Mouse (Mus musculus) adrenal gland, adult (tissue): Measurements from ENCODE around the gene Frmd8.
"Not testable (repeated sequence)": the region's sequence is repeated elsewhere in the genome, so short reads cannot be mapped to it uniquely, and the experiment has no call there.

Source experiments
- DNase-seq, 2 experiments: peaks; one replicate each; pipeline ENCODE4 v3.0.0; 2022 to 2023; ENCODE audit warnings: low spot score in 1 of 2; ENCODE audit not compliant: inconsistent age in 2 of 2

Gene Frmd8

GRCm38 (mm10) chr19:5887234-5887815 is 12.3 kb upstream of the Frmd8 start:
- DNase-seq, result no peak

DNA sequence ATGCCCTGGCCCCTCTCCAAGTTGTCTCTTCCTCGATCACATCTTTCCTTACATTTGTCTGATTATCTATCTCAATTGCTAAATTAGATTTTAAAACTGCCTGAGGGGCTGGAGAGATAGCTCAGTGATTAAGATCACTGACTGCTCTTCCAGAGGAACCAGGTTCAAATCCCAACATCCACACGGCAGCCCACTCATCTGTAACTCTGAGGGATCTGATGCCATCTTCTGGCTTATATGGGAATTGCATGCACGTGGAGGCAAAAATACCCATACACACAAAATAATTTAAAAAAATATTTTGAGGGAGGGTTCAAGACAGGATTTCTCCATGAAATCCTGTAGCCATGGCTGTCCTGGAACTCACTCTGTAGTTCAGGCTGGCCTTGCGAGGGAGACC is 10.8 kb upstream of the Frmd8 start:
- peak in 1 of 2 experiments; percentile 68 for DNase-seq

DNA sequence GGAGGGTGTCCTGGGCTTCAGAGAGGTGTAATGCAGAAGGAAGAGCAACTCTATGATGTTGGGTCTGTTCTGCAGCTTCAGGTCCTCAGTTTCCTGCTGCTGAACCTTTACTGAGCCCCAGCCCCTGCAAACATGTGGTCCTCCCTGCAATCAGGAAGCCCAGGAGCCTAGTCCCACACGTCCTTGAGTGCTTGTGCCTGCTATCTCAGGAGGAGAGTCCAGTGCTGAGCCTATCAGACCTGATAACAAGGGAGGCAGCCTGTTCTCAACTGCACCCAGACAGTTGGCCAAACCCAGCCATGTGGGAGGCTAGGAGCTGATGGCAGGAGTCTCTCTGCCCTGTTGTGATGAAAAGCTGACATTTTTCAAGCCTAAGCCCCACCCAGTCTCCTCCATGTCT is 8.9 kb upstream of the Frmd8 start:
- no peak for DNase-seq

DNA sequence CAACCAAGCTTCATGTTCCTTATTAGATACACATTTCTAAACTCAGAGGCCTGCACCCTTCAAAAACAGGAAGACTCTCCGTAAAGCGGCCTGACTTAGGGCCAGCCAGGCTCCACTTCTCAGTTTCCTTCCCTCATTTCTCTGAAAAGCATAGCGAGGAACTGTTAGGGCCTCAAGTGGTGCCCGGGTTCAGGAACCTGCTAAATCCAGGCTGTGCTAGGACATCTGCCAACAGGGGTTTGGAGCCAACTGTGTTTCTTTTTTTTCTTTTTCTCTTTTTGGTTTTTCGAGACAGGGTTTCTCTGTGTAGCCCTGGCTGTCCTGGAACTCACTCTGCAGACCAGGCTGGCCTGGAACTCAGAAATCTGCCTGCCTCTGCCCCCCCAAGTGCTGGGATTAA is 7.0 kb upstream of the Frmd8 start:
- not testable (repeated sequence) for DNase-seq

GRCm38 (mm10) chr19:5881155-5881554 is 6.1 kb upstream of the Frmd8 start:
- no peak for DNase-seq

DNA sequence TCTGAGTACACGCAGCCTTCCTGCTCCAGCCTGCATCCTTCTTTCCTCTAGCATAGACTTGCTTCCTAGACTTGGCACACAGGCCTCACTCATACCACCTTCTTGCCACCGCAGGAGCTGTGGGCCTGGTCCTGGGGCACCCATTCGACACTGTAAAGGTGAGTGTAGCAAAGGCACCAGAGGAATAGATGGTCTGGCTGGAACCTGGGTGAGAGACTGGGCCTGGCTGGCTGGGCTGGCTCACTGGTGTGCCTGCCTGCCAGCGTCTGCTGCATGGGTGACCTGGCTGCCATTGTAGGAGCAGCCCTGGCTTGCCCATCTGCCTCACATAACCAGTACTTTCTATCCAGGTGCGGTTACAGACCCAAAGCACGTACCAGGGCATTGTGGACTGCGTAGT is 4.7 kb upstream of the Frmd8 start:
- DNase-seq, result no peak

- peak; percentile 78 to 84 for DNase-seq
These were observed 3.8 kb upstream of the Frmd8 start for GRCm38 (mm10) chr19:5878916-5879315.

GRCm38 (mm10) chr19:5878362-5878722 is 3.3 kb upstream of the Frmd8 start:
- DNase-seq, result peak in 1 of 2 experiments; percentile 88

DNA sequence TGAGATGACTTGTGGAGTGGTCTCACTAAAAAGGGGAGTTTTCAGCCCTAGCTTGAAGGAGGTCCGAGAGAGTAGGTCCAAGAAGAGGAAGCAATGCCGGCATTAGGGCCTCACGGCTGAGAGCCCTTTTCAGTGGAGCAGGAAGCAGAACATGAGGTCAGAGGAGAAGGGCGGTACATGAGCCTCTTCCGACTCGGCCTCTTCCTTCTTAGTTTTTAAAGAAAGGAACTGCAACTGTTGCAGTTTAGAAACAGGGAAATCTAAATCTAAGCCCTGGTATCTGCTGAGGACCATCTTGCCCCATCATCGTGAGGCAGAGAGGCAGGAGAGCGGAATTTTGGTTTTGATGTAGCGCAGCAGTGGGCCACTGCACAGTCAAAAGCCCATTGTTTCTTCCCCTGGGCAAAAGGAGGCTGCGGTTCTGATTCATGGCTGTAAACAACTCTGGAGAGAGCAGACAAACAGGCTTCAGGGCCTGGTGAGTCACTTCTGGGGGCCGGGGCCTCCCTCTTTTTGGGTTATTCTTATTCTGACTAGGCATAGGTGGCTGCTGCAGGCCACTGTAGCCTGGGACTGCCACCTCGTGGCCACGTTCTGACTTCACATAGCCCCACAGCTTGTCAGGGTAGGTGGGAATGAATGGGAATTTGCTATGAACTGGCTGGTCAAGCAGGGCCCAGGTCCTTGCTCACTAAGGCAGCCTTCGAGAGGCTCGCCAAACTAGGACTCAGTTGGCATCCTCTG is 2.7 kb upstream of the Frmd8 start, which contains the start of gene Slc25a45:
TSS of gene Slc25a45 (plus strand) at position 191 of the 744 bp plus-strand sequence.
- peak; percentile 89 to 96 for DNase-seq

DNA sequence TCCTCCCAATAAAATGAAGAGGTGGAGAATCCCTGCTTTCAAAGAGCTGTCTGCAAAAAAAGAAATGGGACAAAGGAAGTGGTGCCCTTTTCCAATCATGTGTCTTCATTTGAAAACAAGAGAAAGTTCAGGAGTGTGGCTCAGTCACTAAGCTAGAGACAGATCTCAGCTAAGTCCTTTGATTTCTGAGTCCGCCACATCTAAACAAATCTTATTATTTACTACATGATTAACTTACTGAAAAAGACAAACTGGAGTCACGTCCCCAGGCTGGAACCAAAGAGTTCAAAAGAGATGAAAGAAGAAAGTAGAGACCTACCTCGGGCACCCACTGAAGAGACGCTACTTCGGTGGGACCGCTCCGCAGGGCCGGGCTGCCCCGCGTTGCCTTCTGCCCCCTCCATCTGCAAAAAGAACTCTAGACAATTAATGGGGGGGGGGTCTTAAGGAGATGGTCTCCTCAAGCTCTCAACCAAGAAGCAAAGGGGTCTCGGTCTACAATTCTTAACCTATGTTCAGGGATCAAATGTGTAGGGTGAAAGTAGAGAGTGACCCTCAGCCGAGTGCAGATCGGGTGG is 594 bp downstream of the Frmd8 start:
- DNase-seq, result peak in 1 of 2 experiments; percentile 61

GRCm38 (mm10) chr19:5872931-5873556 is 2.0 kb downstream of the Frmd8 start:
- no peak for DNase-seq

DNA sequence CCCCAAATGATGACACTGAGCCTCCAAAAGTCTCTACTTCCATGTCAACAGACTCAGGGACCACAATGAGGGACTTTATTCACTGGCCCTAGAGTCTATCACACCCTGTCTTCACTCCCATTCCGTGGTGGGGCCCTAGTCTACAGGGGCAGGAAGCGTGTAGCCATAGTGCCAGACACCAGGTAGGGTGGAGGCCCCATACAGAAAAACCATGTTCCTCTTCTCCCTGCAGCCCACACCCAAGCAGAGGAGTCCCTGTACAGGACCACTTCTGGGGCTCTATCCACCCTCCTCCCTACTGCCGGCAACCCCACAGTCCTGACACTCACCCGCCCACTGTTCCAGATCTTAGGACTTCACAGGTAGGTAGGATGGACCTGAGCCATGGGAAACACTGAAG is 2.5 kb downstream of the Frmd8 start:
- peak in 1 of 2 experiments; percentile 33 for DNase-seq

DNA sequence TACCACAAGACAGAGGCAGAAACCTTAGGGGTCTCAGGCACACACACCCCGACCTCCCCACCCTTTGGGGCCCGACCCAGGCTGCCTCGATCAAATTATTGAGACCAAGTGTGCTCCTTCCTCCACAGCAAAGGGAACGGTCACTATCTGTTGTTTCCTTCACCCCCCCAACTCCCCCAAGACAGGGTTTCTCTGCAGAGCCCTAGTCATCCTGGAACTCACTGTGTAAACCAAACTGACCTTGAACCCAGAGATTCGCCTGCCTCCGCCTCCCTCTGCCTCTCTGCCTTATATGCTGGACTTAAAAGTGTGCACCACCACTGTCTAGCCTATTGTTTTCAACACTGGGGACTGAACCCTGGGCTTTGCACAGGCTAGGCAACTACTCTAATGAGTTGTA is 3.4 kb downstream of the Frmd8 start:
- peak in 1 of 2 experiments; percentile 37 for DNase-seq

DNA sequence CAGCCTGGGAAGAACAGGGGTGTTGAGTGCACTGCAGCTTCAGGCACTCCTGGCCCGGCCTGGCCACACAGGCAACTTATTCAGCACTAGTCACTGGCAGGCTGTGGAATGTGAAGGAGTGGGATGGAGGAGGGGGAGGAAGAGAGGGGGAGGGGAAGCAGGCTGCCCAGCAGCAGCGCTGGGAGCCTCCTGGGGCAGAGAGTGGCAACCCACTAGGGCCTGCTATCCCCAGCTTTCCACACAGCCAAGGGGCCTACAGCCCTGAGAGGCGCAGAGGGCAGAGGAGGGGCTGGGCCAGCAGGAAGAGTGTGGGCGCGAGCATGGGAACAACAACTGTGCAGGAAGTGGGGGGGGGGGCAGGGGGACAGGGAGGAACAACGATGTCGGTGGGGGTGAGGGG is 3.8 kb downstream of the Frmd8 start:
- DNase-seq, result peak; percentile 27 to 38

DNA sequence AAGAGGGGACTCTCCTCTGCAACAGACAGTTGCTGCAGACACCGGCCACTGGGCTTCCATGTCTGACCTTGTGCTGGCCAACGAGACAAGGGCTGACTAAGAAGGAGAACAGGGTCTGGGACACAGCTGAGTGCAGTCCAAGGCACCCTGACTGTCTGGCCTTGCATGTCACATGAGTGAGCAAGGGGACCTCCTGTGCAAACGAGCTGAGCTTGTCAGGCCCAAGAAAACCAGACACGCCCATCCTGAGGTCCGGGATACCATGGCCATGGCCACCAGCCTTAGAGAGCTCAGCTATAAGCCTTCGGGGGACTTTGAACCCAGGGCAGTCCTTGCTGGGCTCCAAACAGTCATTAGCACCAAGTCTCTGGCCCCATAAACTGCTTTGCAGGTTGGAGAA is 7.0 kb downstream of the Frmd8 start:
- DNase-seq, result peak; percentile 66 to 86

GRCm38 (mm10) chr19:5864710-5865398 is 10.2 kb downstream of the Frmd8 start:
- peak in 1 of 2 experiments; percentile 26 for DNase-seq

GRCm38 (mm10) chr19:5863776-5864175 is 11.3 kb downstream of the Frmd8 start:
- peak; percentile 58 to 80 for DNase-seq

GRCm38 (mm10) chr19:5862335-5863085 is 12.6 kb downstream of the Frmd8 start:
- DNase-seq, result peak in 1 of 2 experiments; percentile 31

GRCm38 (mm10) chr19:5856604-5857003 is 18.5 kb downstream of the Frmd8 start:
- peak in 1 of 2 experiments; percentile 17 for DNase-seq

GRCm38 (mm10) chr19:5852035-5852722 is 22.9 kb downstream of the Frmd8 start:
- no peak for DNase-seq
